Mouse (Mus musculus) stomach, embryonic 14.5 days (tissue): Measurements from ENCODE around the gene Nipa1. TPM values are rescaled to one million over a fixed set of nuclear protein-coding genes. Genes with fewer than 3 reads are reported as not detected.

ENCODE experiments used
- ATAC-seq: fragments of 200-750 bp; cut with Nextera tagmentation; 2 replicates; pipeline ENCODE4 v1.8.0; 2017; ENCODE audit warnings: low read depth, moderate TSS enrichment; ENCODE audit not compliant: insufficient number of reproducible peaks, insufficient read depth, low FRiP score
- H3K27ac ChIP-seq: fragments of 300-500 bp; sonication (generic); 2 replicates; pipeline ENCODE4 v1.5.1; 2014; ENCODE audit warnings: mild to moderate bottlenecking, low read length, moderate library complexity, mixed read lengths
- H3K27me3 ChIP-seq: fragments of 300-500 bp; sonication (generic); 2 replicates; pipeline ENCODE4 v1.6.1; 2014; ENCODE audit warnings: low read length, control low read depth, mixed read lengths; ENCODE audit not compliant: control insufficient read depth, insufficient read depth
- H3K36me3 ChIP-seq: fragments of 300-500 bp; sonication (generic); 2 replicates; pipeline ENCODE4 v1.6.1; 2014; ENCODE audit warnings: mild to moderate bottlenecking, control low read depth, low read length, moderate library complexity, mixed read lengths; ENCODE audit not compliant: control insufficient read depth, insufficient read depth
- H3K4me1 ChIP-seq: fragments of 300-500 bp; sonication (generic); 2 replicates; pipeline ENCODE4 v1.6.1; 2014; ENCODE audit warnings: low read length, control low read depth, mixed read lengths; ENCODE audit not compliant: control insufficient read depth, insufficient read depth
- H3K4me2 ChIP-seq: fragments of 300-500 bp; sonication (generic); replicated peaks from 2 replicates; pipeline ENCODE4 v1.6.1; 2014; ENCODE audit warnings: low read depth, low read length, control low read depth
- H3K4me3 ChIP-seq: fragments of 300-500 bp; sonication (generic); 2 replicates; pipeline ENCODE4 v1.5.1; 2014; ENCODE audit warnings: low read depth, low read length, control low read depth
- H3K9ac ChIP-seq: fragments of 300-500 bp; sonication (generic); replicated peaks from 2 replicates; pipeline ENCODE4 v1.6.1; 2014; ENCODE audit warnings: low read depth, mild to moderate bottlenecking, control low read depth, low read length, moderate library complexity, mixed read lengths
- H3K9me3 ChIP-seq: fragments of 300-500 bp; sonication (generic); 2 replicates; pipeline ENCODE4 v1.6.1; 2016; ENCODE audit warnings: low read depth, low read length, control low read depth; ENCODE audit not compliant: control insufficient read depth
- WGBS: fragments of 180-500 bp; shearing (Covaris S2); extraction: QIAGEN DNeasy Blood & Tissue Kit; methylation state at CpG from one replicate; pipeline ENCODE4 v1.1.7; 2014; 5-methylcytosine and 5-hydroxymethylcytosine counted together
- polyA plus RNA-seq: library from polyadenylated mRNA; unstranded; fragments of >200 nt; fragmentation: Nextera tagmentation; extraction: Ambion mirVana; gene quantifications from 2 replicates; pipeline ENCODE4 v1.2.1, GENCODE M21; 2014

Gene Nipa1
- polyA plus RNA-seq, 1 experiment from 2014 or later, result 6.2 TPM

- no peaks in the 10 kb centered on the region for H3K27me3 ChIP-seq
- no peaks in the 10 kb centered on the region for H3K9me3 ChIP-seq
- no peak overlapping the region for H3K4me3 ChIP-seq
- H3K4me1 ChIP-seq, result no peaks in the 10 kb centered on the region
- no peak overlapping the region for H3K4me2 ChIP-seq
- WGBS, result 89% methylated on average over 4 of the region's 4 CpGs
- ATAC-seq, result no peak
- no peak overlapping the region for H3K9ac ChIP-seq
- no peak overlapping the region for H3K27ac ChIP-seq
- peaks cover 5% of the 10 kb centered on the region; the same call in 1 of the 2 replicates for H3K36me3 ChIP-seq
Observed at GRCm38 (mm10) chr7:55938341-55938740, 81.4 kb downstream of the Nipa1 start.

GRCm38 (mm10) chr7:55935025-55935424 lies 84.7 kb downstream of the Nipa1 start:
- WGBS, result 91% methylated on average over 2 of the region's 2 CpGs
- H3K27ac ChIP-seq, result no peak overlapping the region
- no peak overlapping the region for H3K4me3 ChIP-seq
- H3K9ac ChIP-seq, result no peak overlapping the region
- no peaks in the 10 kb centered on the region for H3K4me1 ChIP-seq
- no peaks in the 10 kb centered on the region for H3K27me3 ChIP-seq
- ATAC-seq, result no peak
- H3K9me3 ChIP-seq, result no peaks in the 10 kb centered on the region
- no peak overlapping the region for H3K4me2 ChIP-seq
- H3K36me3 ChIP-seq, result peaks cover 15% of the 10 kb centered on the region

- H3K9ac ChIP-seq, result no peak overlapping the region
- no peaks in the 10 kb centered on the region for H3K4me1 ChIP-seq
- 75% methylated on average over 2 of the region's 2 CpGs for WGBS
- no peaks in the 10 kb centered on the region for H3K9me3 ChIP-seq
- peaks cover 60% of the 10 kb centered on the region for H3K36me3 ChIP-seq
- H3K4me2 ChIP-seq, result no peak overlapping the region
- no peak overlapping the region for H3K4me3 ChIP-seq
- no peak for ATAC-seq
- H3K27ac ChIP-seq, result no peak overlapping the region
- no peaks in the 10 kb centered on the region for H3K27me3 ChIP-seq
Observed at GRCm38 (mm10) chr7:55928649-55929048, 91.1 kb downstream of the Nipa1 start.

Other genes with a start within 250 kb of the Nipa1 start
- 36.1 and 37.0 TPM in 2 replicates for gene Tubgcp5, start 225.8 kb downstream of the Nipa1 start, polyA plus RNA-seq
- 123 and 128 TPM in 2 replicates for gene Cyfip1, start 178.2 kb downstream of the Nipa1 start, polyA plus RNA-seq
- 53.2 and 58.7 TPM in 2 replicates for gene Nipa2, start 57.5 kb downstream of the Nipa1 start, polyA plus RNA-seq
- 31.1 and 35.0 TPM in 2 replicates for gene Herc2, start 30.2 kb upstream of the Nipa1 start, polyA plus RNA-seq
- gene Oca2, start 219.8 kb upstream of the Nipa1 start, polyA plus RNA-seq, result 0.07 TPM in 2 replicates